Mouse (Mus musculus) hindbrain, embryonic 16.5 days (tissue): ENCODE data around the gene Tmem104. TPM values are rescaled to one million over a fixed set of nuclear protein-coding genes. Genes with fewer than 3 reads are reported as not detected.

Experiments
- ATAC-seq: fragments of 200-750 bp; cut with Nextera tagmentation; 2 replicates; pipeline ENCODE4 v1.8.0; 2017; ENCODE audit warnings: moderate TSS enrichment, moderate library complexity
- H3K27ac ChIP-seq: fragments of 300-500 bp; sonication (generic); 2 replicates; pipeline ENCODE4 v1.5.1; 2014; ENCODE audit warnings: low read depth, mild to moderate bottlenecking, control low read depth, low read length, moderate library complexity
- H3K27me3 ChIP-seq: fragments of 300-500 bp; sonication (generic); replicated peaks from 2 replicates; pipeline ENCODE4 v1.6.1; 2014; ENCODE audit warnings: low read length; ENCODE audit not compliant: control insufficient read depth, insufficient read depth
- H3K36me3 ChIP-seq: fragments of 300-500 bp; sonication (generic); 2 replicates; pipeline ENCODE4 v1.6.1; 2014; ENCODE audit warnings: mild to moderate bottlenecking, low read length, moderate library complexity, mixed read lengths; ENCODE audit not compliant: control insufficient read depth, insufficient read depth
- H3K4me1 ChIP-seq: fragments of 300-500 bp; sonication (generic); 2 replicates; pipeline ENCODE4 v1.6.1; 2014; ENCODE audit warnings: low read depth, low read length; ENCODE audit not compliant: control insufficient read depth, insufficient read depth
- H3K4me2 ChIP-seq: fragments of 300-500 bp; sonication (generic); 2 replicates; pipeline ENCODE4 v1.6.1; 2014; ENCODE audit warnings: mild to moderate bottlenecking, low read length, control low read depth, moderate library complexity
- H3K4me3 ChIP-seq: fragments of 300-500 bp; sonication (generic); 2 replicates; pipeline ENCODE4 v1.5.1; 2014; ENCODE audit warnings: mild to moderate bottlenecking, low read length, control low read depth, moderate library complexity
- H3K9ac ChIP-seq: fragments of 300-500 bp; sonication (generic); 2 replicates; pipeline ENCODE4 v1.6.1; 2014; ENCODE audit warnings: low read depth, mild to moderate bottlenecking, control low read depth, low read length, moderate library complexity
- H3K9me3 ChIP-seq: fragments of 300-500 bp; sonication (generic); 2 replicates; pipeline ENCODE4 v1.6.1; 2014; ENCODE audit warnings: mild to moderate bottlenecking, low read length, moderate library complexity; ENCODE audit not compliant: control insufficient read depth
- WGBS: fragments of 180-500 bp; shearing (Covaris S2); extraction: QIAGEN DNeasy Blood & Tissue Kit; methylation state at CpG from one replicate; pipeline ENCODE4 v1.1.7; 2014; 5-methylcytosine and 5-hydroxymethylcytosine counted together
- polyA plus RNA-seq: library from polyadenylated mRNA; unstranded; fragments of >200 nt; fragmentation: Nextera tagmentation; extraction: Ambion mirVana; gene quantifications from 2 replicates; pipeline ENCODE4 v1.2.1, GENCODE M21; 2015

Tmem104 gene
- polyA plus RNA-seq, result 12.3 and 13.1 TPM in 2 replicates

- H3K4me1 ChIP-seq, result peaks cover 12% of the 10 kb centered on the region
- ATAC-seq, result peak; percentile 96
- WGBS, result 1% methylated on average over 39 of the region's 39 CpGs
- no peaks in the 10 kb centered on the region for H3K36me3 ChIP-seq
- H3K27me3 ChIP-seq, result no peaks in the 10 kb centered on the region
- peak within 1 kb of the TSS; percentile 83 for H3K9ac ChIP-seq
- H3K4me3 ChIP-seq, result peak within 1 kb of the TSS; percentile 71
- H3K27ac ChIP-seq, result peak within 1 kb of the TSS; percentile 81
- no peaks in the 10 kb centered on the region for H3K9me3 ChIP-seq
- peak within 1 kb of the TSS; percentile 87 for H3K4me2 ChIP-seq
These were observed at the start of gene Tmem104 for GRCm38 (mm10) chr11:115187224-115187639. TSS of gene Tmem104 (plus strand) at chr11:115187487.

- ATAC-seq, result no peak
- H3K36me3 ChIP-seq, result no peaks in the 10 kb centered on the region
- no peaks in the 10 kb centered on the region for H3K9me3 ChIP-seq
- H3K27me3 ChIP-seq, result no peaks in the 10 kb centered on the region
- no peak overlapping the region for H3K9ac ChIP-seq
- no peak overlapping the region for H3K4me3 ChIP-seq
- H3K27ac ChIP-seq, result no peak overlapping the region
- WGBS, result 85% methylated on average over 5 of the region's 5 CpGs
- H3K4me1 ChIP-seq, result no peaks in the 10 kb centered on the region
- H3K4me2 ChIP-seq, result no peak overlapping the region
These were observed 48.6 kb upstream of the Tmem104 start for GRCm38 (mm10) chr11:115138597-115139262.

GRCm38 (mm10) chr11:115141970-115142369, 45.3 kb upstream of the Tmem104 start:
- H3K4me3 ChIP-seq, result no peak overlapping the region
- H3K36me3 ChIP-seq, result no peaks in the 10 kb centered on the region
- H3K27me3 ChIP-seq, result no peaks in the 10 kb centered on the region
- H3K9me3 ChIP-seq, result no peaks in the 10 kb centered on the region
- WGBS, result 88% methylated on average over 2 of the region's 2 CpGs
- ATAC-seq, result no peak
- H3K9ac ChIP-seq, result no peak overlapping the region
- no peak overlapping the region for H3K27ac ChIP-seq
- no peaks in the 10 kb centered on the region for H3K4me1 ChIP-seq
- H3K4me2 ChIP-seq, result no peak overlapping the region

- Histone ChIP-seq H3K9ac (no peak overlapping the region), H3K4me2 (no peak overlapping the region), H3K27me3 (no peaks in the 10 kb centered on the region; the same call in 1 of the 2 replicates), H3K36me3 (no peaks in the 10 kb centered on the region), H3K4me3 (no peak overlapping the region), H3K4me1 (no peaks in the 10 kb centered on the region; the same call in 1 of the 2 replicates), H3K9me3 (peaks cover 6% of the 10 kb centered on the region; the same call in 1 of the 2 replicates), H3K27ac (no peak overlapping the region)
- WGBS, result 91% methylated on average over 4 of the region's 4 CpGs
- no peak for ATAC-seq
These were observed 39.5 kb upstream of the Tmem104 start for GRCm38 (mm10) chr11:115147813-115148212.

GRCm38 (mm10) chr11:115150741-115151254, 36.5 kb upstream of the Tmem104 start:
- no peak overlapping the region for H3K4me2 ChIP-seq
- 69% methylated on average over 6 of the region's 6 CpGs for WGBS
- peaks cover 17% of the 10 kb centered on the region for H3K27me3 ChIP-seq
- no peaks in the 10 kb centered on the region for H3K36me3 ChIP-seq
- ATAC-seq, result no peak
- peaks cover 7% of the 10 kb centered on the region for H3K4me1 ChIP-seq
- H3K27ac ChIP-seq, result no peak overlapping the region
- no peak overlapping the region for H3K9ac ChIP-seq
- H3K4me3 ChIP-seq, result no peak overlapping the region
- H3K9me3 ChIP-seq, result peaks cover 6% of the 10 kb centered on the region; the same call in 1 of the 2 replicates

- H3K9ac ChIP-seq, result peak overlapping the region; percentile 50
- peak overlapping the region; percentile 40 for H3K4me3 ChIP-seq
- whole genome bisulfite sequencing, result 5% methylated on average over 15 of the region's 15 CpGs
- peak overlapping the region; percentile 66 for H3K4me2 ChIP-seq
- H3K36me3 ChIP-seq, result no peaks in the 10 kb centered on the region
- peak; percentile 84 for ATAC-seq
- H3K4me1 ChIP-seq, result peaks cover 7% of the 10 kb centered on the region
- H3K27me3 ChIP-seq, result peaks cover 21% of the 10 kb centered on the region
- peaks cover 6% of the 10 kb centered on the region; the same call in 1 of the 2 replicates for H3K9me3 ChIP-seq
- H3K27ac ChIP-seq, result no peak overlapping the region
These were observed 35.4 kb upstream of the Tmem104 start for GRCm38 (mm10) chr11:115151755-115152429.

GRCm38 (mm10) chr11:115153088-115153487, 34.2 kb upstream of the Tmem104 start:
- no peak overlapping the region for H3K27ac ChIP-seq
- ATAC-seq, result no peak
- no peak overlapping the region for H3K4me3 ChIP-seq
- H3K27me3 ChIP-seq, result peaks cover 21% of the 10 kb centered on the region
- no peaks in the 10 kb centered on the region for H3K36me3 ChIP-seq
- H3K9ac ChIP-seq, result no peak overlapping the region
- peaks cover 6% of the 10 kb centered on the region; the same call in 1 of the 2 replicates for H3K9me3 ChIP-seq
- peaks cover 7% of the 10 kb centered on the region for H3K4me1 ChIP-seq
- H3K4me2 ChIP-seq, result no peak overlapping the region
- 81% methylated on average over 9 of the region's 9 CpGs for WGBS

GRCm38 (mm10) chr11:115153699-115154292, 33.5 kb upstream of the Tmem104 start:
- H3K27me3 ChIP-seq, result peaks cover 21% of the 10 kb centered on the region
- H3K36me3 ChIP-seq, result no peaks in the 10 kb centered on the region
- peak; percentile 40 for ATAC-seq
- H3K4me1 ChIP-seq, result peaks cover 7% of the 10 kb centered on the region
- peak overlapping the region; percentile 48 for H3K4me2 ChIP-seq
- peaks cover 6% of the 10 kb centered on the region; the same call in 1 of the 2 replicates for H3K9me3 ChIP-seq
- under 1% methylated on average over 35 of the region's 35 CpGs for WGBS
- no peak overlapping the region for H3K27ac ChIP-seq
- H3K9ac ChIP-seq, result peak overlapping the region; percentile 7
- peak overlapping the region; percentile 31 for H3K4me3 ChIP-seq
